Mouse (Mus musculus) midbrain, embryonic 14.5 days (tissue): Measurements from ENCODE around the gene Oxnad1. TPM values are rescaled to one million over a fixed set of nuclear protein-coding genes. Genes with fewer than 3 reads are reported as not detected.
"Not testable (repeated sequence)": the region's sequence is repeated elsewhere in the genome, so short reads cannot be mapped to it uniquely, and the experiment has no call there.

Experiments
- ATAC-seq: fragments of 200-750 bp; cut with Nextera tagmentation; 2 replicates; pipeline ENCODE4 v1.8.0; 2017; ENCODE audit warnings: moderate number of reproducible peaks, moderate library complexity; ENCODE audit not compliant: low FRiP score, low TSS enrichment
- DNase-seq: peaks from one replicate; pipeline ENCODE4 v3.0.0-alpha.2; 2015
- H3K27ac ChIP-seq: fragments of 300-500 bp; sonication (generic); replicated peaks from 2 replicates; pipeline ENCODE4 v1.5.1; 2014; ENCODE audit warnings: mild to moderate bottlenecking, low read depth, low read length, moderate library complexity
- H3K27me3 ChIP-seq: fragments of 300-500 bp; sonication (generic); 2 replicates; pipeline ENCODE4 v1.6.1; 2014; ENCODE audit warnings: low read length, control low read depth, mixed read lengths; ENCODE audit not compliant: control insufficient read depth, insufficient read depth
- H3K36me3 ChIP-seq: fragments of 300-500 bp; sonication (generic); 2 replicates; pipeline ENCODE4 v1.6.1; 2014; ENCODE audit warnings: low read length, control low read depth; ENCODE audit not compliant: control insufficient read depth, insufficient read depth
- H3K4me1 ChIP-seq: fragments of 300-500 bp; sonication (generic); 2 replicates; pipeline ENCODE4 v1.6.1; 2014; ENCODE audit warnings: mild to moderate bottlenecking, antibody characterized with exemption, low read length, control low read depth; ENCODE audit not compliant: control insufficient read depth, insufficient read depth
- H3K4me2 ChIP-seq: fragments of 300-500 bp; sonication (generic); 2 replicates; pipeline ENCODE4 v1.6.1; 2014; ENCODE audit warnings: mild to moderate bottlenecking, low read length, moderate library complexity
- H3K4me3 ChIP-seq: fragments of 300-500 bp; sonication (generic); replicated peaks from 2 replicates; pipeline ENCODE4 v1.5.1; 2014; ENCODE audit warnings: low read depth, low read length
- H3K9ac ChIP-seq: fragments of 300-500 bp; sonication (generic); replicated peaks from 2 replicates; pipeline ENCODE4 v1.6.1; 2014; ENCODE audit warnings: mild to moderate bottlenecking, low read length, moderate library complexity
- H3K9me3 ChIP-seq: fragments of 300-500 bp; sonication (generic); 2 replicates; pipeline ENCODE4 v1.6.1; 2016; ENCODE audit warnings: low read length, control low read depth, mixed read lengths; ENCODE audit not compliant: control insufficient read depth
- WGBS: fragments of 180-500 bp; shearing (Covaris S2); extraction: QIAGEN DNeasy Blood & Tissue Kit; methylation state at CpG from one replicate; pipeline ENCODE4 v1.1.7; 2014; 5-methylcytosine and 5-hydroxymethylcytosine counted together
- polyA plus RNA-seq: library from polyadenylated mRNA; unstranded; fragments of >200 nt; fragmentation: Nextera tagmentation; extraction: Ambion mirVana; gene quantifications from 2 replicates; pipeline ENCODE4 v1.2.1, GENCODE M21; 2014

The Oxnad1 gene
- polyA plus RNA-seq, 1 experiment from 2014 or later, result 11.7 TPM

GRCm38 (mm10) chr14:32095646-32096045 lies 10.5 kb downstream of the Oxnad1 start:
- H3K27me3 ChIP-seq, result no peaks in the 10 kb centered on the region
- WGBS, result 90% methylated on average over 5 of the region's 5 CpGs
- H3K9me3 ChIP-seq, result no peaks in the 10 kb centered on the region
- DNase-seq (no peak), ATAC-seq (no peak)
- H3K27ac ChIP-seq, result no peak overlapping the region
- no peak overlapping the region for H3K4me3 ChIP-seq
- H3K9ac ChIP-seq, result no peak overlapping the region
- H3K4me2 ChIP-seq, result no peak overlapping the region
- peaks cover 83% of the 10 kb centered on the region for H3K36me3 ChIP-seq
- no peaks in the 10 kb centered on the region for H3K4me1 ChIP-seq

GRCm38 (mm10) chr14:32096740-32097139 lies 11.6 kb downstream of the Oxnad1 start:
- DNase-seq (no peak), ATAC-seq (no peak)
- peaks cover 87% of the 10 kb centered on the region for H3K36me3 ChIP-seq
- H3K4me2 ChIP-seq, result no peak overlapping the region
- H3K27ac ChIP-seq, result no peak overlapping the region
- H3K9me3 ChIP-seq, result no peaks in the 10 kb centered on the region
- H3K9ac ChIP-seq, result no peak overlapping the region
- H3K4me3 ChIP-seq, result no peak overlapping the region
- no peaks in the 10 kb centered on the region for H3K27me3 ChIP-seq
- 89% methylated on average over 5 of the region's 5 CpGs for WGBS
- H3K4me1 ChIP-seq, result no peaks in the 10 kb centered on the region

- ATAC-seq, result no peak
- Histone ChIP-seq H3K9ac (no peak overlapping the region), H3K9me3 (no peaks in the 10 kb centered on the region), H3K4me1 (no peaks in the 10 kb centered on the region), H3K27ac (no peak overlapping the region), H3K36me3 (peaks cover 85% of the 10 kb centered on the region), H3K4me2 (no peak overlapping the region), H3K27me3 (no peaks in the 10 kb centered on the region), H3K4me3 (no peak overlapping the region)
- 97% methylated on average over 7 of the region's 7 CpGs for WGBS
- DNase-seq, result no peak
These were observed 12.5 kb downstream of the Oxnad1 start for GRCm38 (mm10) chr14:32097691-32098090.

DNA sequence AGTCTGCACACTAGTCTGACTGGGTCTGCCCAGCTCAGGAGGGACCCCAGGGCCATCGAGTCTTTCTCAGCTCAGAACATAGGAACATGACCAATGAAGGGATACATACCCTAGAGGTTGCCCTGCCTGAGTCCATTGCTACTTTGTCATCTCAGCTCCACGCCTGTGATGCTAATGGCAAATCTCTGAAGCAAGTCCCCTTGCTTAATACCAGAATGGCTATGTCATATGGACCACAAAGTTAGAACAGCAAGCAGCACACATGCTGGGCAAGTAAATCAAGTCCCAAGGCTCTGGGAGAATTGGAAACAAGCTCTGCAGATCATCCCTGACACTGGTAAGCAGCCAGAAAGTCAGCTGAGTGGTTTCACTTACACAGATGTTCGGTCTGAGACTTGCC lies 13.8 kb downstream of the Oxnad1 start:
- H3K9me3 ChIP-seq, result no peaks in the 10 kb centered on the region
- no peak overlapping the region for H3K4me3 ChIP-seq
- H3K36me3 ChIP-seq, result peaks cover 80% of the 10 kb centered on the region
- ATAC-seq, result no peak
- no peak overlapping the region for H3K9ac ChIP-seq
- DNase-seq, result no peak
- no peaks in the 10 kb centered on the region for H3K27me3 ChIP-seq
- H3K27ac ChIP-seq, result no peak overlapping the region
- H3K4me1 ChIP-seq, result no peaks in the 10 kb centered on the region
- 96% methylated on average over 3 of the region's 3 CpGs for WGBS
- no peak overlapping the region for H3K4me2 ChIP-seq

GRCm38 (mm10) chr14:32103556-32103955 lies 18.4 kb downstream of the Oxnad1 start:
- ATAC-seq, result no peak
- no peak for DNase-seq
- H3K27me3 ChIP-seq, result no peaks in the 10 kb centered on the region
- H3K4me1 ChIP-seq, result no peaks in the 10 kb centered on the region
- WGBS, result 90% methylated on average over 4 of the region's 4 CpGs
- no peak overlapping the region for H3K4me3 ChIP-seq
- peaks cover 44% of the 10 kb centered on the region for H3K36me3 ChIP-seq
- H3K9me3 ChIP-seq, result no peaks in the 10 kb centered on the region
- H3K9ac ChIP-seq, result no peak overlapping the region
- no peak overlapping the region for H3K4me2 ChIP-seq
- no peak overlapping the region for H3K27ac ChIP-seq

DNA sequence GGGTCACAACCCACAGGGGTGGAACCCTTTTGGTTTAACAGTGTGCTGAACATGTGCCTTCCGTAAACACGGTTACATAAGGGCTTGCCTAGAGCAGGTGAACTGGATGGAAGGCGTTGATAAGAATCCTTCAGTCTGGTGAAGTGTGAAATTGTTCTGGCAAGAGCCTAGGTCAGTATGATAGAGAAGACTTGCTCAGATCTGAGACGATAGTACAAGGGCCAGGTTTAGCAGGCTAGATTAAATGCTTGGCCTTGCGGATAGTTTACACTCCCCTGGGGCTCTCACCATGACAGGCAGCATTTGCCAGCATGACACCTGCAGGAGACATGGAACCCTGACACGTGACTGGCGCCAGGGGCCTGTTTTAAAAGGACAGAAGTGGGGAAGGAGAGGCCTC lies 20.5 kb downstream of the Oxnad1 start:
- Histone ChIP-seq H3K9ac (no peak overlapping the region), H3K27me3 (no peaks in the 10 kb centered on the region), H3K4me3 (no peak overlapping the region), H3K4me2 (no peak overlapping the region), H3K36me3 (peaks cover 23% of the 10 kb centered on the region), H3K9me3 (no peaks in the 10 kb centered on the region), H3K27ac (no peak overlapping the region), H3K4me1 (no peaks in the 10 kb centered on the region)
- ATAC-seq, result no peak
- 59% methylated on average over 7 of the region's 7 CpGs for WGBS
- DNase-seq, result no peak

- Histone ChIP-seq H3K9ac (no peak overlapping the region), H3K4me3 (no peak overlapping the region), H3K27me3 (no peaks in the 10 kb centered on the region), H3K36me3 (peaks cover 19% of the 10 kb centered on the region), H3K9me3 (no peaks in the 10 kb centered on the region), H3K27ac (no peak overlapping the region), H3K4me2 (no peak overlapping the region), H3K4me1 (no peaks in the 10 kb centered on the region)
- 92% methylated on average over 4 of the region's 4 CpGs for WGBS
- DNase-seq, result no peak
- no peak for ATAC-seq
These were observed 21.7 kb downstream of the Oxnad1 start for GRCm38 (mm10) chr14:32106911-32107310.

DNA sequence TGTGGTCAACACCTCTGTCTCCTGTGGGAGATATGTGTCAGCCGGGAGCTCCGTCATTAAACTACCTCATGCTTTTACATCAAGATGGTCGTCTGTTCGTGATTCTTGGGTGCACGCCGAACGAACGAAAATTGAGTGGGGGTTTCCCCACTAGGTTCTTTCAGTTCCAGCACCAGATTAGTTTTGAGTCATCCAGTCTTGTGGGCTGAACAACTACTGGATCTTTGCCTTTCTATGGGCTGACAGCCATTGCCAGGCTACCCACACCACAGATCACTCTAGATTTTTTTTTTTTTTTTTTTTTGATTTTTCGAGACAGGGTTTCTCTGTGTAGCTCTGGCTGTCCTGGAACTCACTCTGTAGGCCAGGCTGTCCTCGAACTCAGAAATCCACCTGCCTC lies 26.9 kb downstream of the Oxnad1 start:
- 95% methylated on average over 9 of the region's 10 CpGs for whole genome bisulfite sequencing
- not testable (repeated sequence) for H3K27me3 ChIP-seq, H3K27ac ChIP-seq, H3K36me3 ChIP-seq, H3K9ac ChIP-seq, H3K4me3 ChIP-seq, DNase-seq, H3K4me2 ChIP-seq, H3K4me1 ChIP-seq, H3K9me3 ChIP-seq, ATAC-seq

DNA sequence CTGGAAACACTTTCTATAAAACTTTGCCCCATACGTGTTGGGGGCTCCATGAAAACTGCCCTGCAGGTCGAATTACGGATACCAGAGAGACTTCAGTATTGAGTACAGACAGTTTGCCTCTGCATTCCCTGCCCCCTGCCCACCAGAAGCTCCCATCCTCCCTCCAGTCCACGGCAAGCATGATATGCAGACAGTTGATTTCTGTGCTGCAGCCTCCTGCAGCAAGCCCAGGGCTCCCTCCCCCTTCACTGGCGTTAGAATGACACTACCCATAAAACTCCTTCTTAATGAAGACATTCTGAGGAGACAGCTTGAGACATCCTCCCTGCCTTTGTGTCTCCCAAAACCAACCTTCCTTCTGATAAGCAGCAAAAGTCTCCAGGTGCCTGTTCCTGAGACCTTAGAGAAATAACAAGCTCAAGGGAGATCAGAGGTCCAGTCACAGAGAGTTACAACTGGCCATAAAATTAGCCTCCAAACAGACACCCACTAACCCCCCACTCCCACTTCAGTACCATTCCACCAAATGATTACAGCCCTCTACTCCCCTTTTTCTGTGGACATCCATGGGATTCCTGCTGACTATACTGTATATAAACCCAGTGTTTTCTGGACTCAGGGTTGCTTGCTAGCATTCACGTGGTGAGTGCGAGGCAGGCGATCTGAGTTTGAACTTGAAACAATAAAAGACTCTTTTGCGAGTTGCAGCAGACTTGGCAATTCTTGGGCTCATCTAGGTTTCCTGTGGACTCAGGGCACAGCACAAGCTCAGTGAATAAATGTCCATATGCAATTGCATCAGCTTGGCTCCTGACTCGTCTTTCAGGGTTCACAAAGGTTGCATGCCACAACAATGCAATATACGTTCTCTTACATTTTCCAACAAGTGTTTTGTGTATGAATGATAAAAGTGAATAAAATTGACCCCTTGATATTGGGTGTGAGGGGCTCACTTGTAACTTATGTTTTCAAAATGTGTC lies 36.1 kb downstream of the Oxnad1 start:
- H3K36me3 ChIP-seq, result no peaks in the 10 kb centered on the region
- ATAC-seq (no peak), DNase-seq (no peak)
- H3K4me2 ChIP-seq, result no peak overlapping the region
- no peaks in the 10 kb centered on the region for H3K4me1 ChIP-seq
- H3K27me3 ChIP-seq, result no peaks in the 10 kb centered on the region
- H3K4me3 ChIP-seq, result no peak overlapping the region
- WGBS, result 74% methylated on average over 11 of the region's 11 CpGs
- H3K27ac ChIP-seq, result no peak overlapping the region
- H3K9ac ChIP-seq, result no peak overlapping the region
- no peaks in the 10 kb centered on the region for H3K9me3 ChIP-seq
